Mouse (Mus musculus): ENCODE results near the gene Actn1. TPM values are rescaled to one million over a fixed set of nuclear protein-coding genes. Genes with fewer than 3 reads are reported as not detected.
A peak's percentile ranks its signal among the peaks of the same experiment; 100 is the strongest.

Actn1 gene
- polyA plus RNA-seq, 1 experiment from 2014 or later, result 10.3 TPM

GRCm38 (mm10) chr12:80132250-80133003, 127.7 kb downstream of the Actn1 start:
- Histone ChIP-seq H3K9ac (replicated peaks; ENCODE audit: low read depth, low read length) (peak overlapping the region; percentile 92), H3K27ac (ENCODE audit: low read depth, low read length) (peak overlapping the region; percentile 94), H3K9me3 (ENCODE audit: control insufficient read depth, low read length) (no peaks in the 10 kb centered on the region), H3K4me3 (ENCODE audit: low read depth, low read length) (peak overlapping the region; percentile 53), H3K27me3 (ENCODE audit: control insufficient read depth, insufficient read depth, low read length) (no peaks in the 10 kb centered on the region), H3K4me1 (ENCODE audit: control insufficient read depth, insufficient read depth, low read length) (peaks cover 20% of the 10 kb centered on the region), H3K4me2 (ENCODE audit: low read depth, low read length) (peak overlapping the region; percentile 75), H3K36me3 (ENCODE audit: control insufficient read depth, insufficient read depth, low read length) (no peaks in the 10 kb centered on the region)
- WGBS, result under 1% methylated on average over 66 of the region's 66 CpGs
- ATAC-seq (ENCODE audit: low read depth), result peak; percentile 90

GRCm38 (mm10) chr12:80131359-80132249, 128.6 kb downstream of the Actn1 start:
- H3K9ac ChIP-seq (replicated peaks; ENCODE audit: low read depth, low read length), result peak overlapping the region; percentile 92
- ATAC-seq (ENCODE audit: low read depth), result 0 out of 2 replicates have a peak, but pooled peaks have one; percentile 7
- H3K27me3 ChIP-seq (ENCODE audit: control insufficient read depth, insufficient read depth, low read length), result no peaks in the 10 kb centered on the region
- H3K27ac ChIP-seq (ENCODE audit: low read depth, low read length), result peak overlapping the region; percentile 94
- no peaks in the 10 kb centered on the region for H3K9me3 ChIP-seq (ENCODE audit: control insufficient read depth, low read length)
- WGBS, result 57% methylated on average over 17 of the region's 17 CpGs
- peak overlapping the region; percentile 75 for H3K4me2 ChIP-seq (ENCODE audit: low read depth, low read length)
- H3K4me3 ChIP-seq (ENCODE audit: low read depth, low read length), result peak overlapping the region; percentile 53
- no peaks in the 10 kb centered on the region for H3K36me3 ChIP-seq (ENCODE audit: control insufficient read depth, insufficient read depth, low read length)
- H3K4me1 ChIP-seq (ENCODE audit: control insufficient read depth, insufficient read depth, low read length), result peaks cover 20% of the 10 kb centered on the region

GRCm38 (mm10) chr12:80130558-80131358, 129.4 kb downstream of the Actn1 start:
- peak overlapping the region; percentile 65 for H3K27ac ChIP-seq (ENCODE audit: low read depth, low read length)
- H3K4me1 ChIP-seq (ENCODE audit: control insufficient read depth, insufficient read depth, low read length), result peaks cover 20% of the 10 kb centered on the region
- 10% methylated on average over 6 of the region's 6 CpGs for WGBS
- H3K36me3 ChIP-seq (ENCODE audit: control insufficient read depth, insufficient read depth, low read length), result no peaks in the 10 kb centered on the region
- H3K4me2 ChIP-seq (ENCODE audit: low read depth, low read length), result peak overlapping the region; percentile 28; the same call in 1 of the 2 replicates
- H3K4me3 ChIP-seq (ENCODE audit: low read depth, low read length), result no peak overlapping the region
- no peaks in the 10 kb centered on the region for H3K27me3 ChIP-seq (ENCODE audit: control insufficient read depth, insufficient read depth, low read length)
- H3K9ac ChIP-seq (replicated peaks; ENCODE audit: low read depth, low read length), result 0 out of 2 replicates have a peak overlapping the region, but pooled peaks have one; percentile 30
- H3K9me3 ChIP-seq (ENCODE audit: control insufficient read depth, low read length), result no peaks in the 10 kb centered on the region
- ATAC-seq (ENCODE audit: low read depth), result peak; percentile 57; the same call in 1 of the 2 replicates

- H3K27me3 ChIP-seq (ENCODE audit: control insufficient read depth, insufficient read depth, low read length), result no peaks in the 10 kb centered on the region
- no peak overlapping the region for H3K27ac ChIP-seq (ENCODE audit: low read depth, low read length)
- ATAC-seq (ENCODE audit: low read depth), result no peak
- H3K4me3 ChIP-seq (ENCODE audit: low read depth, low read length), result no peak overlapping the region
- no peak overlapping the region for H3K9ac ChIP-seq (replicated peaks; ENCODE audit: low read depth, low read length)
- WGBS, result 94% methylated on average over 8 of the region's 8 CpGs
- H3K4me2 ChIP-seq (ENCODE audit: low read depth, low read length), result no peak overlapping the region
- no peaks in the 10 kb centered on the region for H3K9me3 ChIP-seq (ENCODE audit: control insufficient read depth, low read length)
- peaks cover 20% of the 10 kb centered on the region for H3K4me1 ChIP-seq (ENCODE audit: control insufficient read depth, insufficient read depth, low read length)
- no peaks in the 10 kb centered on the region for H3K36me3 ChIP-seq (ENCODE audit: control insufficient read depth, insufficient read depth, low read length)
Measured at GRCm38 (mm10) chr12:80129531-80129930, 130.6 kb downstream of the Actn1 start.

- Histone ChIP-seq H3K36me3 (ENCODE audit: control insufficient read depth, insufficient read depth, low read length) (no peaks in the 10 kb centered on the region), H3K9ac (replicated peaks; ENCODE audit: low read depth, low read length) (no peak overlapping the region), H3K4me2 (ENCODE audit: low read depth, low read length) (no peak overlapping the region), H3K4me3 (ENCODE audit: low read depth, low read length) (no peak overlapping the region), H3K27ac (ENCODE audit: low read depth, low read length) (no peak overlapping the region), H3K27me3 (ENCODE audit: control insufficient read depth, insufficient read depth, low read length) (no peaks in the 10 kb centered on the region), H3K9me3 (ENCODE audit: control insufficient read depth, low read length) (no peaks in the 10 kb centered on the region), H3K4me1 (ENCODE audit: control insufficient read depth, insufficient read depth, low read length) (peaks cover 23% of the 10 kb centered on the region)
- no peak for ATAC-seq (ENCODE audit: low read depth)
- WGBS, result 88% methylated on average over 5 of the region's 5 CpGs
Measured at GRCm38 (mm10) chr12:80127191-80127762, 132.9 kb downstream of the Actn1 start.

- WGBS, result 95% methylated on average over 5 of the region's 5 CpGs
- no peak overlapping the region for H3K4me2 ChIP-seq (ENCODE audit: low read depth, low read length)
- H3K4me3 ChIP-seq (ENCODE audit: low read depth, low read length), result no peak overlapping the region
- no peaks in the 10 kb centered on the region for H3K36me3 ChIP-seq (ENCODE audit: control insufficient read depth, insufficient read depth, low read length)
- H3K27me3 ChIP-seq (ENCODE audit: control insufficient read depth, insufficient read depth, low read length), result no peaks in the 10 kb centered on the region
- H3K9me3 ChIP-seq (ENCODE audit: control insufficient read depth, low read length), result no peaks in the 10 kb centered on the region
- H3K27ac ChIP-seq (ENCODE audit: low read depth, low read length), result no peak overlapping the region
- H3K4me1 ChIP-seq (ENCODE audit: control insufficient read depth, insufficient read depth, low read length), result peaks cover 13% of the 10 kb centered on the region
- no peak overlapping the region for H3K9ac ChIP-seq (replicated peaks; ENCODE audit: low read depth, low read length)
- no peak for ATAC-seq (ENCODE audit: low read depth)
Measured at GRCm38 (mm10) chr12:80125316-80125715, 134.9 kb downstream of the Actn1 start.

GRCm38 (mm10) chr12:80124756-80125155, 135.4 kb downstream of the Actn1 start:
- no peak overlapping the region for H3K4me3 ChIP-seq (ENCODE audit: low read depth, low read length)
- no peak for ATAC-seq (ENCODE audit: low read depth)
- 82% methylated on average over 3 of the region's 3 CpGs for WGBS

GRCm38 (mm10) chr12:80124211-80124610, 136.0 kb downstream of the Actn1 start:
- H3K4me3 ChIP-seq (ENCODE audit: low read depth, low read length), result no peak overlapping the region
- no peak overlapping the region for H3K4me2 ChIP-seq (ENCODE audit: low read depth, low read length)
- no peak for ATAC-seq (ENCODE audit: low read depth)
- no peaks in the 10 kb centered on the region for H3K36me3 ChIP-seq (ENCODE audit: control insufficient read depth, insufficient read depth, low read length)
- no peak overlapping the region for H3K27ac ChIP-seq (ENCODE audit: low read depth, low read length)
- 86% methylated on average over 3 of the region's 3 CpGs for WGBS
- peaks cover 5% of the 10 kb centered on the region for H3K4me1 ChIP-seq (ENCODE audit: control insufficient read depth, insufficient read depth, low read length)
- no peaks in the 10 kb centered on the region for H3K9me3 ChIP-seq (ENCODE audit: control insufficient read depth, low read length)
- H3K27me3 ChIP-seq (ENCODE audit: control insufficient read depth, insufficient read depth, low read length), result no peaks in the 10 kb centered on the region
- H3K9ac ChIP-seq (replicated peaks; ENCODE audit: low read depth, low read length), result no peak overlapping the region

More at GRCm38 (mm10) chr12:80124756-80125155, 135.4 kb downstream of the Actn1 start:
- Histone ChIP-seq H3K27me3 (ENCODE audit: control insufficient read depth, insufficient read depth, low read length) (no peaks in the 10 kb centered on the region), H3K36me3 (ENCODE audit: control insufficient read depth, insufficient read depth, low read length) (no peaks in the 10 kb centered on the region), H3K27ac (ENCODE audit: low read depth, low read length) (no peak overlapping the region), H3K9me3 (ENCODE audit: control insufficient read depth, low read length) (no peaks in the 10 kb centered on the region), H3K4me1 (ENCODE audit: control insufficient read depth, insufficient read depth, low read length) (peaks cover 8% of the 10 kb centered on the region), H3K9ac (replicated peaks; ENCODE audit: low read depth, low read length) (no peak overlapping the region), H3K4me2 (ENCODE audit: low read depth, low read length) (no peak overlapping the region)
